Mouse (Mus musculus) lung, adult 18-20 months (tissue): ENCODE data around the gene Sox3.

Experiments
- DNase-seq, 2 experiments: peaks; one replicate each; pipeline ENCODE4 v3.0.0; 2022; ENCODE audit warnings: mixed read lengths in 2 of 2

Gene Sox3

GRCm38 (mm10) chrX:60892801-60893681 lies at the start of gene Sox3:
Sox3 (minus strand) TSS chrX:60893430.
- no peak for DNase-seq

DNA sequence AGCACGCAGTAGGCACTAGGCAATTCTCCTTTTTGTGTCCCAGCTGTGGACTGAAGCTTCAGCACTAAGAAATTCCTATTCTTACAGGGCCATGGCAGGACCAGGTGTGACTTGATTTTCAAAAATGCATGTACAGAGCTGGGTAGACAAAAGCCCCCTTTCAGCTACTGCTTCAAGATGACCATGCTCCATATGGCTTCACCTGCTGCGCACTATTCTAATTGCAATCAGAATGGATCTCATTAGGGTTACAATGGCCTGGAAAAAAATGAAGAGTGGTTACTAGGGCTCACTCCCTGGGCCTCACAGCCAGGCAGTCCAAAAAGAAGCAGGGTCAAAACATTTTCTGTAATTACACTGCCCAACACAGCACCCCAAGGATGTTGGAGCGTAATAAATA lies 47.0 kb upstream of the Sox3 start:
- no peak for DNase-seq

- DNase-seq: no peak
These were observed 6.3 kb upstream of the Sox3 start for GRCm38 (mm10) chrX:60899546-60899945.

- DNase-seq: no peak
These were observed 5.4 kb upstream of the Sox3 start for GRCm38 (mm10) chrX:60898641-60899040.

DNA sequence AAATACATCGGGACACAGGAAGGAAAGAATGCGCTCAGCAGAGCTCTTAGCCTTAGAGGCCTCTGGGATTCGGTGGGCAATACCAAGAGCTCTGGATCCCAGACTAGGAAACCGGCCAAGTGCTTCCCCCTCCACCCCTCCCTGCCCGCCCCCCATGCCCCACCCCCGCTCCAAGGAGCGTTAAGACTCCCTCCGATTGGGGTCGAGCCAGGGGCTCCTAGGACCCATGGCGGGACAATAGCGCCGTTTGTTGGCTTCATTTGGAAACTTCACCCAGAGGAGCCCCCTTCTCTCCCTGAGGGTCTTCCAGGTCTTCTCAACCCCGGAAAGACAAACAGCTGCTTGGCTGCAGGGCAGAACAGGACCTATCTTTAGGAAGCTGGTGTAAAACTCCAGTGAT lies 3.1 kb upstream of the Sox3 start:
- DNase-seq: no peak

GRCm38 (mm10) chrX:60895416-60895815 lies 2.2 kb upstream of the Sox3 start:
- no peak for DNase-seq

DNA sequence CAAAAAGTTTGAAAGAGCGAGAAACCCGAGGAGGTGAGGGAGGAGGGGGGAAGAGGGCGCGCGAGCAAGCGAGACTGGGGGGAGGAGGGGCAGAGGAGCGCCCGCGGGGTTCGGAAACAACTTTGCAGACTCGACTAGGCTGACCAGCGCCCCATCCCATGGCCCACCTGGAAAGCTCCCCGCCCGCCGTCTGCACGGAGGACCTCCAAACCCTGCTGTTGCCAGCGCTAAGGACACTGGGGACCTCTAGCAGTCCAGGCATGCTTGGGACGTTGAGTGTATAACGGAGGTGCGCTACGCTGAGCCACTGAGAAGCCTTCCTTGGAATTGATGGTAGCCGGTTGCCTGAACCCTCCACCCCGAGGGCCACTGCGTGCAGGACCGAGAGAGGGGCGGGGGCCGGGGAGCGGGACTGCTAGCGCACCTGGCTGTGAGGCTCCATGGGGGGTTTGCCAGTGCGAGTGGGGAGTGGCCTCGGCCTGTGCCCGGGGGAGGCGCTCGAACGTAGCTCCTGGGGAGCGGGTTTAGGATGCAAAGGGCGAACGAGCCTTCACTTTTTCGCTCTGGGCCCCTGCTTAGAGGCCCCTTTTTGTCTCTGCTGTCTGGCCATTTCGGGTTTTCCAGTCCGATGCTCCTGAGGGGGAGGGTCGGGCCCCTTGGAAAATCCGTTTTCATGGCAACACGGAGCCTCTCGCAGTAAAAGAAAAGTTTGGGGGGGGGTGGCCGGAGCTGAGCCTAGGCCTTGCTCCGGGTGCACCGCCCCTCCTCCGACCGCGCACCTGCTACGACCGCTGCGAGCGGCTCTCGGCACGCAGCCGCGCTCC lies 702 bp upstream of the Sox3 start:
- DNase-seq: no peak

DNA sequence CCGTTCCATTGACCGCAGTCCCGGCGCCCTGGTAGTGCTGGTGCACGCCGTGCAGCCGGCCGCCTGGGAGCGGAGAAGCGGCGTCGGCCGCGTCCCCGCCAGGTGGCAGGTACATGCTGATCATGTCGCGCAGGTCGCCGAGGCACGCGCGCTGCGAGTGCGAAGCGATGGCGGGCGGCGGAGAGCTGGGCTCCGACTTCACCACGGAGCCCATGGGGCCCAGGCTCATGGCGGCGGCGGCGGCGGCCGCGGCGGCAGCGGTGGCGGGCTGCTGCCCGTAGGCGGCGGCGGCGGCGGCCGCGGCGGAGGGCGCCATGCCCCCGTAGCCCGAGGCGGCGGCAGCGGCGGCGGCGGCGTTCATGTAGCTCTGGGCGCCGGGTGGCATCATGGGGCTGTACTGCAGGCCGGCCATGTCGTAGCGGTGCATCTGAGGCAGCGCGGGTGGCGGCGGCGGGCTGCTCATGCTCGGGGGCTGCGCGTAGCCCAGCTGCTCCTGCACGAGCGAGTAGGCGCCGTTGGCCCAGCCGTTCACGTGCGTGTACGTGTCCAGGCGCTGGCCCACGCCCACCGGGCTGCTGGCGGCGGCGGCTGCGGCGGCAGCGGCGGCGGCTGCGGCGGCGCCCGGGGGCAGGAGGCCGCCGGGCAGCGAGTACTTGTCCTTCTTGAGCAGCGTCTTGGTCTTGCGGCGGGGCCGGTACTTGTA lies 981 bp downstream of the Sox3 start:
- no peak for DNase-seq

DNA sequence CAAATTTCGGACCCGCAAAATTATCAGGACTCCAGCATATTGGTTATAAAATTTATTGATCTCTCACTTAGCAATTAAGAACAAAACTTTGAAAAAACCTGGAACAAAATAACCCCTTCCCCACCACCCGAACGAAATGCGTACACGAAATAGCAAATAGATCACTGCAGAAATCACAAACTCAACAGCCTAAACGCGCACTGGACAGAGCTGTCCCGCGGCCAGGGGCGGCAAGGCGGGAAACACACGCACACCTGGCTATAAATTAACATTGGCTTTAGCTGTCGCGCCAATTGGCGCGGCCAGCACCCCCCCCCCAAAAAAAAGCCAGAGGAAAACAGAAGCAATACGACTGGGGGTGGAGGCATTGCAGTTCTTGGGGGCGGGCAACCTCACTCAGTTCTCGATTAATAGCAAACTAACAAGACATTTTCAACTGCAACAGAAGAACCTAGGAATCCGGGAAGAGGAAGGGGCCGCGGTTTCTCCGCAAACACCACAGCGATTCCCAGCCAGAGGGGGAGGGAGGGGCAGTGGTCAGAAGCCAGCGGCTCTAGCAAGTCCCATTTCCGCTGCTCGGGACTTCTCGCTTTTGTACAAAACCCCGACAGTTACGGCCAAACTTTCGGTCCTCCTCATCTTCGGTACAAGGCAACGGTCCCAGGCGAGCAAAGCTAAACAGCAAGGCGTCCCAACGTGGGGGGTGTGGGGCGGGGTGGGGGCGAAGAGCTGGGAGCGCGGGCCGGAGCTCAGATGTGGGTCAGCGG lies 1.7 kb downstream of the Sox3 start:
- no peak for DNase-seq

DNA sequence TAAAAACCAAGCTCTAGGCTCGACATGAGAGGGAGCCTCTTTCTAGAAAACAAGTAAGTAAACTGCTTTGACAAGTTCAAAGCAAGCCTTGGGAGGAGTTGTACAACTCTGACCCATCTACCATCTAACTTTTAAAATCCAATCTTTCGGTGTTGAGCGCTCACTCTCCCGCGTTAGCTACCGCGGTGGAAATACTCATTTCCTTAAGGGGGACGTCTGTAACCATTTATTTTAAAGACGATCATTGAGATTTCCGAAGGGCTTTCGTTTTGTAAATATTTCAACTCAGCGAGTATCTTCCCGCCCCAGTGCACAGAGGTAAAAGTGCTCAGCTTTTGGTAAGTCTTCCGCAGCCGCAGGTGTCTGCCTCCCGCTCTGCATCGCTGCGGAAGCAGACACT lies 2.6 kb downstream of the Sox3 start:
- no peak for DNase-seq

DNA sequence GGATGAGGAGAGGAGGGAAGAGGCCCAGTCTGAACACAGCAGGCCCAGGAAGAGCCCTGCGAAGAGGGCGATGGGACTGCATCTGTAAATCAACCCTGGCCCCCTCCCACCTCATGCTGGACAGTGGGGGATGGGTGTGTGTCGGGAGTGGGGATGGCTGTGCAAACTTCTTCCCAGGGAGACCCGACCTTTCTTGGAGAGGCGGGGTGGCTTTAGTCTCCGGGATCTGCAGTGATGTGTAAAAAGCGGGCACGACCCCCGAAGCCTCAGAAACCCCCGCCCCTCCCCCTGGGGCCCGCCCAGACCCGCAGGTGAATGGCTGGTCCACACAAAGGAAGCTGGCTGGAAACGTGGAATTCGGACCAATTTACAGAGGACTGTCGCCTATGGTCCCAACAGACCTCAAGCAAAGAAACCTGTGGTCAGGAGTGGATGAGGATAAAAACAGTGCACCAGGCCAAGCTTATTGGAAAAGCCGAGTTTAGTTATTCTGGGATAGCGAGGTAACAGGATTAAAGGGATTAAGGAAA lies 3.2 kb downstream of the Sox3 start:
- no peak for DNase-seq
